Mouse (Mus musculus) E14TG2a.4 (cell line): ENCODE results near the gene C1rb.
"Not testable (repeated sequence)": the region's sequence is repeated elsewhere in the genome, so short reads cannot be mapped to it uniquely, and the experiment has no call there.

Experiments
- H3K27me3 ChIP-seq: 2 replicates; pipeline ENCODE4 v1.6.1; 2014; ENCODE audit warnings: low read length, control low read depth; ENCODE audit not compliant: insufficient read depth
- H3K36me3 ChIP-seq: 2 replicates; pipeline ENCODE4 v1.6.1; 2014; ENCODE audit warnings: low read length, control low read depth; ENCODE audit not compliant: insufficient read depth
- H3K4me1 ChIP-seq: replicated peaks from 2 replicates; pipeline ENCODE4 v1.6.1; 2014; ENCODE audit warnings: low read depth, low read length, control low read depth
- H3K4me3 ChIP-seq: replicated peaks from 2 replicates; pipeline ENCODE4 v1.5.1; 2014; ENCODE audit warnings: mild to moderate bottlenecking, low read length
- H3K9me3 ChIP-seq: 2 replicates; pipeline ENCODE4 v1.6.1; 2014; ENCODE audit warnings: low read length, control low read depth
- CTCF ChIP-seq: conservative IDR thresholded peaks from 2 replicates; pipeline ENCODE4 v1.5.1; 2014; ENCODE audit warnings: low read length
- NANOG ChIP-seq: IDR thresholded peaks from 2 replicates; pipeline ENCODE4 v1.6.1; 2014; ENCODE audit warnings: borderline replicate concordance, low read length, mixed read lengths
- POU5F1 ChIP-seq: IDR thresholded peaks from 2 replicates; pipeline ENCODE4 v1.6.1; 2014; ENCODE audit warnings: low read length, borderline replicate concordance

Gene C1rb

GRCm38 (mm10) chr6:124586266-124586665 lies 16.2 kb downstream of the C1rb start:
- Histone ChIP-seq H3K36me3 (no peaks in the 10 kb centered on the region), H3K4me3 (no peak overlapping the region), H3K4me1 (no peaks in the 10 kb centered on the region), H3K27me3 (no peaks in the 10 kb centered on the region), H3K9me3 (no peaks in the 10 kb centered on the region)
- TF ChIP-seq NANOG (no peak), CTCF (no peak), POU5F1 (no peak)

- peaks cover 16% of the 10 kb centered on the region for H3K9me3 ChIP-seq
- 0 out of 2 replicates have a peak, but pooled peaks cover 2% of the 10 kb centered on the region for H3K4me1 ChIP-seq
- TF ChIP-seq POU5F1 (no peak), CTCF (no peak), NANOG (no peak)
- H3K27me3 ChIP-seq, result no peaks in the 10 kb centered on the region
- no peak overlapping the region for H3K4me3 ChIP-seq
- no peaks in the 10 kb centered on the region for H3K36me3 ChIP-seq
Observed at GRCm38 (mm10) chr6:124588771-124589170, 18.7 kb downstream of the C1rb start.

GRCm38 (mm10) chr6:124592186-124592700 lies 22.1 kb downstream of the C1rb start:
- Histone ChIP-seq H3K27me3 (no peaks in the 10 kb centered on the region), H3K4me1 (0 out of 2 replicates have a peak, but pooled peaks cover 2% of the 10 kb centered on the region), H3K4me3 (no peak overlapping the region), H3K9me3 (peaks cover 37% of the 10 kb centered on the region), H3K36me3 (no peaks in the 10 kb centered on the region)
- no peak for TF ChIP-seq POU5F1
- TF ChIP-seq CTCF, result no peak; the same call in 1 of the 2 replicates
- no peak for TF ChIP-seq NANOG

GRCm38 (mm10) chr6:124593121-124593520 lies 23.0 kb downstream of the C1rb start:
- TF ChIP-seq POU5F1, result no peak
- no peak for TF ChIP-seq NANOG
- no peak for TF ChIP-seq CTCF
- Histone ChIP-seq H3K9me3 (peaks cover 39% of the 10 kb centered on the region), H3K4me1 (0 out of 2 replicates have a peak, but pooled peaks cover 2% of the 10 kb centered on the region), H3K36me3 (no peaks in the 10 kb centered on the region), H3K4me3 (no peak overlapping the region), H3K27me3 (no peaks in the 10 kb centered on the region)

GRCm38 (mm10) chr6:124602031-124602430 lies 31.9 kb downstream of the C1rb start:
- peaks cover 54% of the 10 kb centered on the region for H3K9me3 ChIP-seq
- TF ChIP-seq CTCF (no peak), POU5F1 (no peak), NANOG (no peak)
- H3K36me3 ChIP-seq, result no peaks in the 10 kb centered on the region
- peaks cover 11% of the 10 kb centered on the region; the same call in 1 of the 2 replicates for H3K4me1 ChIP-seq
- no peak overlapping the region for H3K4me3 ChIP-seq
- no peaks in the 10 kb centered on the region for H3K27me3 ChIP-seq

- TF ChIP-seq POU5F1 (no peak), NANOG (no peak), CTCF (no peak)
- H3K4me1 ChIP-seq, result no peaks in the 10 kb centered on the region
Observed at GRCm38 (mm10) chr6:124625612-124626011, 55.5 kb downstream of the C1rb start.

GRCm38 (mm10) chr6:124626184-124626583 lies 56.1 kb downstream of the C1rb start:
- H3K9me3 ChIP-seq, result peaks cover 61% of the 10 kb centered on the region

More at GRCm38 (mm10) chr6:124625612-124626011, 55.5 kb downstream of the C1rb start:
- H3K9me3 ChIP-seq, result peaks cover 67% of the 10 kb centered on the region
- H3K36me3 ChIP-seq, result no peaks in the 10 kb centered on the region
- H3K4me3 ChIP-seq, result no peak overlapping the region
- no peaks in the 10 kb centered on the region for H3K27me3 ChIP-seq

GRCm38 (mm10) chr6:124630763-124631162 lies 60.7 kb downstream of the C1rb start:
- H3K27me3 ChIP-seq, result no peaks in the 10 kb centered on the region
- TF ChIP-seq NANOG, result no peak
- TF ChIP-seq CTCF, result no peak
- H3K9me3 ChIP-seq, result peaks cover 17% of the 10 kb centered on the region
- no peaks in the 10 kb centered on the region for H3K4me1 ChIP-seq
- no peaks in the 10 kb centered on the region for H3K36me3 ChIP-seq
- H3K4me3 ChIP-seq, result no peak overlapping the region

More at GRCm38 (mm10) chr6:124626184-124626583, 56.1 kb downstream of the C1rb start:
- H3K36me3 ChIP-seq, H3K4me3 ChIP-seq, H3K4me1 ChIP-seq, H3K27me3 ChIP-seq: not testable (repeated sequence)
